Mouse (Mus musculus) CH12.LX (cell line): ENCODE measurements around the gene Gpr89. TPM values are rescaled to one million over a fixed set of nuclear protein-coding genes. Genes with fewer than 3 reads are reported as not detected.

Source experiments
- DNase-seq: peaks from one replicate; pipeline ENCODE4 v3.0.0-alpha.2; 2013; ENCODE audit errors: extremely low read depth
- H3K27ac ChIP-seq: 2 replicates; pipeline ENCODE4 v1.5.1; 2012; ENCODE audit warnings: low read depth, mild to moderate bottlenecking, control low read depth, moderate library complexity; ENCODE audit not compliant: insufficient read depth
- H3K27me3 ChIP-seq: replicated peaks from 2 replicates; pipeline ENCODE3; 2012; ENCODE audit warnings: inconsistent platforms
- H3K36me3 ChIP-seq, 2 experiments: replicated peaks in 1 of 2; 2 replicates each; pipeline versions ENCODE3 to v1.6.1; 2012; ENCODE audit warnings: inconsistent platforms in 1 of 2, low read length in 1 of 2, mild to moderate bottlenecking in 1 of 2, mixed read lengths in 1 of 2, moderate library complexity in 1 of 2; ENCODE audit not compliant: control insufficient read depth in 1 of 2, insufficient read depth in 1 of 2
- H3K4me1 ChIP-seq, 2 experiments: 2 replicates each; pipeline ENCODE4 v1.6.1; 2012; ENCODE audit warnings: inconsistent platforms in 1 of 2, moderate library complexity in 1 of 2; ENCODE audit not compliant: insufficient read depth in 2 of 2, control insufficient read depth in 1 of 2
- H3K4me2 ChIP-seq: 2 replicates; pipeline ENCODE4 v1.6.1; 2012; ENCODE audit warnings: low read depth, mild to moderate bottlenecking, control low read depth; ENCODE audit not compliant: poor library complexity, insufficient read depth, severe bottlenecking
- H3K4me3 ChIP-seq, 3 experiments: fragments of 150-350 bp in 1 of 3; sonication (generic) in 1 of 3; replicated peaks in 1 of 3; 2 replicates each; pipeline versions ENCODE3 to v1.5.1; 2011 to 2012; ENCODE audit warnings: low read depth in 2 of 3, low read length in 2 of 3, mild to moderate bottlenecking in 2 of 3, moderate library complexity in 2 of 3, control low read depth in 1 of 3, improper control_type of control experiment in 1 of 3, inconsistent platforms in 1 of 3, mixed read lengths in 1 of 3; ENCODE audit not compliant: poor library complexity in 1 of 3
- H3K79me2 ChIP-seq: replicated peaks from 2 replicates; pipeline ENCODE4 v1.6.1; 2012; ENCODE audit warnings: mild to moderate bottlenecking, moderate library complexity; ENCODE audit not compliant: control insufficient read depth, poor library complexity, insufficient read depth, severe bottlenecking; ENCODE audit errors: extremely low read depth
- H3K9ac ChIP-seq: 2 replicates; pipeline ENCODE4 v1.6.1; 2012; ENCODE audit warnings: low read depth, mild to moderate bottlenecking, control low read depth, moderate library complexity; ENCODE audit not compliant: insufficient read depth
- H3K9me3 ChIP-seq: replicated peaks from 2 replicates; pipeline ENCODE3; 2012; ENCODE audit warnings: low read length, inconsistent platforms, mixed read lengths
- BHLHE40 ChIP-seq: IDR thresholded peaks from 2 replicates; pipeline ENCODE4 v1.6.1; 2011; ENCODE audit warnings: mild to moderate bottlenecking, low read depth, low read length, improper control_type of control experiment
- CHD1 ChIP-seq: IDR thresholded peaks from 2 replicates; pipeline ENCODE4 v1.6.1; 2012; ENCODE audit warnings: low read depth, low read length, improper control_type of control experiment, inconsistent platforms
- CHD2 ChIP-seq: IDR thresholded peaks from 2 replicates; pipeline ENCODE4 v1.6.1; 2011; ENCODE audit warnings: low read length, improper control_type of control experiment
- EP300 ChIP-seq: IDR thresholded peaks from 2 replicates; pipeline ENCODE4 v1.6.1; 2011; ENCODE audit warnings: low read length, improper control_type of control experiment
- GABPA ChIP-seq: IDR thresholded peaks from 2 replicates; pipeline ENCODE4 v1.6.1; 2012; ENCODE audit warnings: low read depth, low read length, improper control_type of control experiment, inconsistent platforms; ENCODE audit not compliant: insufficient replicate concordance
- IRF4 ChIP-seq: IDR thresholded peaks from 2 replicates; pipeline ENCODE4 v1.6.1; 2014; ENCODE audit warnings: low read depth, mild to moderate bottlenecking, inconsistent platforms, low read length, improper control_type of control experiment
- KAT2A ChIP-seq: IDR thresholded peaks from 2 replicates; pipeline ENCODE4 v1.6.1; 2012; ENCODE audit warnings: low read length, improper control_type of control experiment, inconsistent platforms; ENCODE audit not compliant: insufficient replicate concordance
- MAFK ChIP-seq: IDR thresholded peaks from 2 replicates; pipeline ENCODE4 v1.6.1; 2011; ENCODE audit warnings: low read length, improper control_type of control experiment; ENCODE audit not compliant: insufficient replicate concordance
- MAZ ChIP-seq: IDR thresholded peaks from 2 replicates; pipeline ENCODE4 v1.6.1; 2012; ENCODE audit warnings: low read depth, mild to moderate bottlenecking, inconsistent platforms, low read length, improper control_type of control experiment, moderate library complexity
- MEF2A ChIP-seq: IDR thresholded peaks from 2 replicates; pipeline ENCODE4 v1.6.1; 2014; ENCODE audit warnings: low read depth, mild to moderate bottlenecking, inconsistent platforms, low read length, improper control_type of control experiment, borderline replicate concordance
- MXI1 ChIP-seq: IDR thresholded peaks from 2 replicates; pipeline ENCODE4 v1.6.1; 2011; ENCODE audit warnings: mild to moderate bottlenecking, low read depth, low read length, improper control_type of control experiment
- MYC ChIP-seq: IDR thresholded peaks from 2 replicates; pipeline ENCODE4 v1.6.1; 2011; ENCODE audit warnings: low read depth, mild to moderate bottlenecking, improper control_type of control experiment, low read length
- NRF1 ChIP-seq: IDR thresholded peaks from 2 replicates; pipeline ENCODE4 v1.6.1; 2014; ENCODE audit warnings: low read depth, mild to moderate bottlenecking, inconsistent platforms, low read length, improper control_type of control experiment, moderate library complexity
- POLR2A ChIP-seq: IDR thresholded peaks from 2 replicates; pipeline ENCODE4 v1.6.1; 2011; ENCODE audit warnings: low read depth, mild to moderate bottlenecking, improper control_type of control experiment, low read length
- POLR2AphosphoS2 ChIP-seq: IDR thresholded peaks from 2 replicates; pipeline ENCODE4 v1.6.1; 2011; ENCODE audit warnings: low read depth, low read length, improper control_type of control experiment
- RCOR1 ChIP-seq: conservative IDR thresholded peaks from 2 replicates; pipeline ENCODE4 v1.6.1; 2012; ENCODE audit warnings: low read depth, mild to moderate bottlenecking, inconsistent platforms, low read length, improper control_type of control experiment
- SIN3A ChIP-seq: IDR thresholded peaks from 2 replicates; pipeline ENCODE4 v1.6.1; 2012; ENCODE audit warnings: low read length, improper control_type of control experiment, inconsistent platforms
- SMC3 ChIP-seq: IDR thresholded peaks from 2 replicates; pipeline ENCODE4 v1.6.1; 2011; ENCODE audit warnings: low read depth, low read length, improper control_type of control experiment
- TBP ChIP-seq: conservative IDR thresholded peaks from 2 replicates; pipeline ENCODE4 v1.6.1; 2011; ENCODE audit warnings: low read depth, low read length, improper control_type of control experiment
- USF2 ChIP-seq: conservative IDR thresholded peaks from 2 replicates; pipeline ENCODE4 v1.6.1; 2011; ENCODE audit warnings: low read depth, low read length, improper control_type of control experiment
- ZKSCAN1 ChIP-seq: IDR thresholded peaks from 2 replicates; pipeline ENCODE4 v1.6.1; 2012; ENCODE audit warnings: low read depth, inconsistent platforms, low read length, improper control_type of control experiment, borderline replicate concordance
- ZMIZ1 ChIP-seq: IDR thresholded peaks from 2 replicates; pipeline ENCODE4 v1.6.1; 2012; ENCODE audit warnings: low read depth, mild to moderate bottlenecking, inconsistent platforms, low read length, improper control_type of control experiment
- dilution Hi-C: fragments of 300-500 bp; cut with MboI; formaldehyde crosslinking; loops from 2 replicates; pipeline ENCODE4 v1.14.3; 2020; ENCODE audit warnings: low sequenced_read_pairs; ENCODE audit not compliant: extremely low pct_unique_long_range_greater_than_20kb, extremely low pct_ligation_motif_present
- in situ Hi-C: fragments of 300-500 bp; cut with MboI; formaldehyde crosslinking; loops from 3 replicates; pipeline ENCODE4 v1.14.3; 2019; ENCODE audit warnings: low sequenced_read_pairs, low pct_ligation_motif_present, low pct_unique_long_range_greater_than_20kb, mixed read lengths
- polyA plus RNA-seq: library from polyadenylated mRNA; unstranded; fragments of >175 nt; gene quantifications from 2 replicates; pipeline ENCODE4 v1.2.1, GENCODE M21; 2012; ENCODE audit warnings: low read depth; ENCODE audit not compliant: insufficient read length
- total RNA-seq, 2 experiments: library from RNA; depleted of rRNA; stranded (reverse); fragments of 300-350 nt in 1 of 2; fragments of >200 nt in 1 of 2; gene quantifications; 2 replicates each; pipeline ENCODE4 v1.2.3; 2012 to 2014

Gpr89 gene
- total and polyA plus RNA-seq, 3 experiments: 27.9 to 31.3 (median 30.8) TPM

- no peaks in the 10 kb centered on the region for H3K79me2 ChIP-seq
- no peak overlapping the region for H3K9ac ChIP-seq
- in situ Hi-C loops (no loop called here), dilution Hi-C loops (no loop called here)
- no peak overlapping the region for H3K4me2 ChIP-seq
- H3K27ac ChIP-seq: no peak overlapping the region
- no peaks in the 10 kb centered on the region for H3K4me1 ChIP-seq
- H3K27me3 ChIP-seq: no peaks in the 10 kb centered on the region
- no peak overlapping the region for H3K4me3 ChIP-seq
- no peak for DNase-seq
- H3K9me3 ChIP-seq: no peaks in the 10 kb centered on the region
- H3K36me3 ChIP-seq: peaks cover 32 to 51% of the 10 kb centered on the region in 2 experiments
- TF ChIP-seq MAZ: no peak
- no peak for TF ChIP-seq GABPA
- no peak for TF ChIP-seq NRF1
- no peak for TF ChIP-seq RCOR1
These were observed 37.3 kb downstream of the Gpr89 start for GRCm38 (mm10) chr3:96867863-96868262.

GRCm38 (mm10) chr3:96860498-96860897, 44.6 kb downstream of the Gpr89 start:
- Histone ChIP-seq H3K4me1 (no peaks in the 10 kb centered on the region), H3K27ac (no peak overlapping the region), H3K9ac (no peak overlapping the region), H3K9me3 (no peaks in the 10 kb centered on the region)
- DNase-seq: no peak
- TF ChIP-seq ZMIZ1: no peak
- no peak for TF ChIP-seq MYC
- TF ChIP-seq SMC3: no peak
- TF ChIP-seq MEF2A: no peak
- TF ChIP-seq ZKSCAN1: no peak
- TF ChIP-seq CHD1: no peak
- TF ChIP-seq MAFK: no peak
- no peak for TF ChIP-seq CHD2
- no peak for TF ChIP-seq SIN3A
- no peak for TF ChIP-seq POLR2AphosphoS2
- TF ChIP-seq IRF4: no peak
- no peak for TF ChIP-seq BHLHE40
- TF ChIP-seq MXI1: no peak
- no peak for TF ChIP-seq TBP
- TF ChIP-seq POLR2A: no peak
- no peak for TF ChIP-seq NRF1
- TF ChIP-seq MAZ: no peak
- no peak for TF ChIP-seq KAT2A
- TF ChIP-seq EP300: no peak
- no peak for TF ChIP-seq USF2
- TF ChIP-seq, all 38 proteins: peak for 0
- H3K79me2 ChIP-seq: no peaks in the 10 kb centered on the region
- H3K4me3 ChIP-seq: no peak overlapping the region
- H3K36me3 ChIP-seq: peaks cover 0 to 17% of the 10 kb centered on the region in 2 experiments
- no peak overlapping the region for H3K4me2 ChIP-seq
- in situ Hi-C loops: no loop called here
- dilution Hi-C loops: no loop called here
- H3K27me3 ChIP-seq: no peaks in the 10 kb centered on the region
